Mouse (Mus musculus) MEL (cell line): Measurements from ENCODE around the gene Kdm1a. TPM values are rescaled to one million over a fixed set of nuclear protein-coding genes. Genes with fewer than 3 reads are reported as not detected.

Source experiments
- DNase-seq: peaks from one replicate; pipeline ENCODE4 v3.0.0; 2011; ENCODE audit warnings: low read depth, low spot score
- H3K27ac ChIP-seq: 2 replicates; pipeline ENCODE4 v1.5.1; 2012; ENCODE audit warnings: low read depth, mild to moderate bottlenecking, control low read depth, low read length, moderate library complexity; ENCODE audit not compliant: control insufficient read depth
- H3K27me3 ChIP-seq, 2 experiments: fragments of 150-350 bp in 1 of 2; sonication (generic) in 1 of 2; 2 replicates each; pipeline ENCODE4 v1.6.1; 2012; ENCODE audit warnings: low read length in 2 of 2, mild to moderate bottlenecking in 2 of 2, improper control_type of control experiment in 1 of 2, moderate library complexity in 1 of 2; ENCODE audit not compliant: insufficient read depth in 2 of 2, control insufficient read depth in 1 of 2
- H3K36me3 ChIP-seq, 2 experiments: 2 replicates each; pipeline ENCODE4 v1.6.1; 2012 to 2014; ENCODE audit warnings: low read length in 2 of 2, improper control_type of control experiment in 1 of 2, inconsistent platforms in 1 of 2, mild to moderate bottlenecking in 1 of 2; ENCODE audit not compliant: insufficient read depth in 2 of 2, control insufficient read depth in 1 of 2
- H3K4me1 ChIP-seq, 2 experiments: fragments of 150-350 bp in 1 of 2; sonication (generic) in 1 of 2; 2 replicates each; pipeline ENCODE4 v1.6.1; 2012; ENCODE audit warnings: low read length in 2 of 2, improper control_type of control experiment in 1 of 2, mild to moderate bottlenecking in 1 of 2; ENCODE audit not compliant: insufficient read depth in 2 of 2, control insufficient read depth in 1 of 2
- H3K4me3 ChIP-seq, 2 experiments: fragments of 150-350 bp in 1 of 2; sonication (generic) in 1 of 2; 2 replicates each; pipeline ENCODE4 v1.5.1; 2012; ENCODE audit warnings: low read depth in 2 of 2, low read length in 2 of 2, mild to moderate bottlenecking in 2 of 2, moderate library complexity in 2 of 2, control low read depth in 1 of 2, improper control_type of control experiment in 1 of 2; ENCODE audit not compliant: control insufficient read depth in 1 of 2, insufficient read depth in 1 of 2
- H3K79me2 ChIP-seq: 2 replicates; pipeline ENCODE4 v1.6.1; 2012; ENCODE audit warnings: mild to moderate bottlenecking, low read length, moderate library complexity; ENCODE audit not compliant: control insufficient read depth, poor library complexity, insufficient read depth
- H3K9ac ChIP-seq: 2 replicates; pipeline ENCODE4 v1.6.1; 2012; ENCODE audit warnings: low read depth, mild to moderate bottlenecking, control low read depth, low read length, moderate library complexity; ENCODE audit not compliant: control insufficient read depth, poor library complexity, severe bottlenecking
- H3K9me3 ChIP-seq: fragments of 150-350 bp; sonication (generic); replicated peaks from 2 replicates; pipeline ENCODE4 v1.6.1; 2012; ENCODE audit warnings: mild to moderate bottlenecking, low read length, improper control_type of control experiment, moderate library complexity; ENCODE audit not compliant: insufficient read depth
- CHD2 ChIP-seq: IDR thresholded peaks from 2 replicates; pipeline ENCODE4 v1.6.1; 2011; ENCODE audit warnings: low read length, improper control_type of control experiment
- CTCF ChIP-seq, 3 experiments: IDR thresholded peaks in 2 of 3; conservative IDR thresholded peaks in 1 of 3; 2 replicates each; pipeline ENCODE4 v1.5.1; 2011 to 2012; ENCODE audit warnings: low read length in 3 of 3, low read depth in 2 of 3, mild to moderate bottlenecking in 2 of 3, improper control_type of control experiment in 1 of 3, inconsistent platforms in 1 of 3, mixed read lengths in 1 of 3, moderate library complexity in 1 of 3; ENCODE audit not compliant: control insufficient read depth in 1 of 3, insufficient read depth in 1 of 3, poor library complexity in 1 of 3, severe bottlenecking in 1 of 3
- EP300 ChIP-seq, 2 experiments: IDR thresholded peaks; 2 replicates each; pipeline ENCODE4 v1.6.1; 2011; ENCODE audit warnings: improper control_type of control experiment in 2 of 2, low read length in 2 of 2, low read depth in 1 of 2, mild to moderate bottlenecking in 1 of 2
- ETS1 ChIP-seq: IDR thresholded peaks from 2 replicates; pipeline ENCODE4 v1.6.1; 2012; ENCODE audit warnings: low read depth, mild to moderate bottlenecking, inconsistent platforms, low read length, improper control_type of control experiment, moderate library complexity
- GATA1 ChIP-seq: IDR thresholded peaks from 2 replicates; pipeline ENCODE4 v1.6.1; 2011; ENCODE audit warnings: low read depth, low read length, improper control_type of control experiment
- HCFC1 ChIP-seq: IDR thresholded peaks from 2 replicates; pipeline ENCODE4 v1.6.1; 2012; ENCODE audit warnings: low read depth, mild to moderate bottlenecking, inconsistent platforms, low read length, improper control_type of control experiment, moderate library complexity
- JUND ChIP-seq: IDR thresholded peaks from 2 replicates; pipeline ENCODE4 v1.6.1; 2011; ENCODE audit warnings: low read depth, mild to moderate bottlenecking, improper control_type of control experiment, low read length
- MAFK ChIP-seq: IDR thresholded peaks from 2 replicates; pipeline ENCODE4 v1.6.1; 2011; ENCODE audit warnings: low read depth, mild to moderate bottlenecking, low read length, improper control_type of control experiment, borderline replicate concordance
- MAX ChIP-seq: IDR thresholded peaks from 2 replicates; pipeline ENCODE4 v1.6.1; 2011; ENCODE audit warnings: low read length, improper control_type of control experiment
- MAZ ChIP-seq: IDR thresholded peaks from 2 replicates; pipeline ENCODE4 v1.6.1; 2012; ENCODE audit warnings: low read depth, mild to moderate bottlenecking, inconsistent platforms, low read length, improper control_type of control experiment
- MXI1 ChIP-seq: IDR thresholded peaks from 2 replicates; pipeline ENCODE4 v1.6.1; 2011; ENCODE audit warnings: mild to moderate bottlenecking, low read depth, low read length, improper control_type of control experiment
- MYB ChIP-seq: IDR thresholded peaks from 2 replicates; pipeline ENCODE4 v1.6.1; 2011; ENCODE audit warnings: mild to moderate bottlenecking, low read depth, low read length, improper control_type of control experiment
- MYC ChIP-seq: IDR thresholded peaks from 2 replicates; pipeline ENCODE4 v1.6.1; 2011; ENCODE audit warnings: low read depth, mild to moderate bottlenecking, low read length, improper control_type of control experiment, moderate library complexity
- NELFE ChIP-seq: IDR thresholded peaks from 2 replicates; pipeline ENCODE4 v1.6.1; 2011; ENCODE audit warnings: low read depth, low read length, improper control_type of control experiment
- NRF1 ChIP-seq: IDR thresholded peaks from 2 replicates; pipeline ENCODE4 v1.6.1; 2014; ENCODE audit warnings: low read depth, mild to moderate bottlenecking, inconsistent platforms, low read length, improper control_type of control experiment, moderate library complexity; ENCODE audit not compliant: poor library complexity, insufficient read depth, severe bottlenecking
- POLR2A ChIP-seq, 2 experiments: IDR thresholded peaks; 2 replicates each; pipeline ENCODE4 v1.6.1; 2011 to 2012; ENCODE audit warnings: low read length in 2 of 2, mild to moderate bottlenecking in 2 of 2, control low read depth in 1 of 2, improper control_type of control experiment in 1 of 2, low read depth in 1 of 2, moderate library complexity in 1 of 2; ENCODE audit not compliant: control insufficient read depth in 1 of 2, insufficient read depth in 1 of 2, poor library complexity in 1 of 2
- POLR2AphosphoS2 ChIP-seq: IDR thresholded peaks from 2 replicates; pipeline ENCODE4 v1.6.1; 2011; ENCODE audit warnings: low read length, improper control_type of control experiment
- POLR2AphosphoS5 ChIP-seq: IDR thresholded peaks from 2 replicates; pipeline ENCODE4 v1.6.1; 2012; ENCODE audit warnings: low read depth, borderline replicate concordance, mild to moderate bottlenecking, inconsistent platforms, low read length, moderate library complexity, mixed read lengths
- RAD21 ChIP-seq: IDR thresholded peaks from 2 replicates; pipeline ENCODE4 v1.6.1; 2011; ENCODE audit warnings: mild to moderate bottlenecking, low read depth, low read length, improper control_type of control experiment
- RCOR1 ChIP-seq: IDR thresholded peaks from 2 replicates; pipeline ENCODE4 v1.6.1; 2012; ENCODE audit warnings: low read depth, mild to moderate bottlenecking, inconsistent platforms, low read length, improper control_type of control experiment
- SIN3A ChIP-seq: IDR thresholded peaks from 2 replicates; pipeline ENCODE4 v1.6.1; 2012; ENCODE audit warnings: low read length, improper control_type of control experiment, inconsistent platforms
- SMC3 ChIP-seq: IDR thresholded peaks from 2 replicates; pipeline ENCODE4 v1.6.1; 2011; ENCODE audit warnings: low read depth, low read length, improper control_type of control experiment
- TAL1 ChIP-seq: IDR thresholded peaks from 2 replicates; pipeline ENCODE4 v1.6.1; 2012; ENCODE audit warnings: mild to moderate bottlenecking, inconsistent platforms, low read length, moderate library complexity, mixed read lengths
- TBP ChIP-seq: IDR thresholded peaks from 2 replicates; pipeline ENCODE4 v1.8.0; 2011; ENCODE audit warnings: low read depth, low read length, improper control_type of control experiment
- TCF12 ChIP-seq: IDR thresholded peaks from 2 replicates; pipeline ENCODE4 v1.6.1; 2014; ENCODE audit warnings: low read depth, mild to moderate bottlenecking, inconsistent platforms, low read length, improper control_type of control experiment, moderate library complexity
- USF1 ChIP-seq: IDR thresholded peaks from 2 replicates; pipeline ENCODE4 v1.6.1; 2014; ENCODE audit warnings: low read depth, mild to moderate bottlenecking, inconsistent platforms, low read length, improper control_type of control experiment, moderate library complexity
- ZC3H11A ChIP-seq: IDR thresholded peaks from 2 replicates; pipeline ENCODE4 v1.6.1; 2012; ENCODE audit warnings: low read depth, mild to moderate bottlenecking, inconsistent platforms, low read length, improper control_type of control experiment
- ZKSCAN1 ChIP-seq: IDR thresholded peaks from 2 replicates; pipeline ENCODE4 v1.6.1; 2012; ENCODE audit warnings: low read depth, mild to moderate bottlenecking, inconsistent platforms, low read length, improper control_type of control experiment, moderate library complexity
- ZMIZ1 ChIP-seq: IDR thresholded peaks from 2 replicates; pipeline ENCODE4 v1.6.1; 2012; ENCODE audit warnings: low read depth, mild to moderate bottlenecking, inconsistent platforms, low read length, improper control_type of control experiment, moderate library complexity
- ZNF384 ChIP-seq: IDR thresholded peaks from 2 replicates; pipeline ENCODE4 v1.6.1; 2012; ENCODE audit warnings: low read depth, mild to moderate bottlenecking, inconsistent platforms, low read length, improper control_type of control experiment
- polyA plus RNA-seq, 2 experiments: library from polyadenylated mRNA; stranded (reverse) in 1 of 2; unstranded in 1 of 2; fragments of >175 nt in 1 of 2; fragments of >200 nt in 1 of 2; gene quantifications; 2 replicates each; pipeline versions ENCODE4 v1.2.1 to v1.2.4; 2012; ENCODE audit warnings: low replicate concordance in 2 of 2, low read depth in 1 of 2; ENCODE audit not compliant: insufficient read length in 2 of 2, insufficient read depth in 1 of 2, missing spikeins in 1 of 2
- total RNA-seq: library from RNA; depleted of rRNA; stranded (reverse); fragments of 300-350 nt; gene quantifications from 2 replicates; pipeline ENCODE4 v1.2.3, GENCODE M21; 2012

Kdm1a gene
- total and polyA plus RNA-seq, 3 experiments = 60.7 to 90.1 TPM; not detected in 1

- Histone ChIP-seq H3K36me3 (peaks cover 0 to 6% of the 10 kb centered on the region in 2 experiments; a peak in 2 of 4 replicates), H3K79me2 (peaks cover 2% of the 10 kb centered on the region), H3K27me3 (no peaks in the 10 kb centered on the region), H3K27ac (peak overlapping the region; percentile 99), H3K4me3 (peak overlapping the region; percentile 37 to 74), H3K9me3 (no peaks in the 10 kb centered on the region), H3K4me1 (peaks cover 0 to 25% of the 10 kb centered on the region in 2 experiments; a peak in 2 of 4 replicates), H3K9ac (peak overlapping the region; percentile 75)
- TF ChIP-seq CTCF (IDR thresholded peaks at IDR 0.05 in 2 of 3, conservative IDR thresholded peaks at IDR 0.05 in 1 of 3; ENCODE audit: control insufficient read depth in 1 of 3, insufficient read depth in 1 of 3, low read depth in 2 of 3, low read length in 3 of 3, poor library complexity in 1 of 3, severe bottlenecking in 1 of 3) (no peak), GATA1 (no peak), TBP (no peak), EP300 (IDR thresholded peaks at IDR 0.05; ENCODE audit: low read depth in 1 of 2, low read length in 2 of 2) (no peak; a peak in 1 of 4 replicates), ZNF384 (no peak), JUND (no peak), HCFC1 (no peak), NRF1 (no peak), NELFE (peak; percentile 64), RCOR1 (no peak), MYC (0 out of 2 replicates have a peak, but pooled peaks have one; percentile 15), RAD21 (no peak), ZC3H11A (no peak), MAZ (0 out of 2 replicates have a peak, but pooled peaks have one; percentile 9), POLR2A (IDR thresholded peaks at IDR 0.05; ENCODE audit: control insufficient read depth in 1 of 2, insufficient read depth in 1 of 2, low read depth in 1 of 2, low read length in 2 of 2, poor library complexity in 1 of 2) (0 out of 4 replicates have a peak, but pooled peaks of 1 of the 2 experiments have one; percentile 9), SIN3A (peak; percentile 41), TAL1 (no peak), MYB (no peak), ETS1 (0 out of 2 replicates have a peak, but pooled peaks have one; percentile 7)
- no peak for DNase-seq
Measured at GRCm38 (mm10) chr4:136651882-136652527, 49.5 kb upstream of the Kdm1a start.

DNA sequence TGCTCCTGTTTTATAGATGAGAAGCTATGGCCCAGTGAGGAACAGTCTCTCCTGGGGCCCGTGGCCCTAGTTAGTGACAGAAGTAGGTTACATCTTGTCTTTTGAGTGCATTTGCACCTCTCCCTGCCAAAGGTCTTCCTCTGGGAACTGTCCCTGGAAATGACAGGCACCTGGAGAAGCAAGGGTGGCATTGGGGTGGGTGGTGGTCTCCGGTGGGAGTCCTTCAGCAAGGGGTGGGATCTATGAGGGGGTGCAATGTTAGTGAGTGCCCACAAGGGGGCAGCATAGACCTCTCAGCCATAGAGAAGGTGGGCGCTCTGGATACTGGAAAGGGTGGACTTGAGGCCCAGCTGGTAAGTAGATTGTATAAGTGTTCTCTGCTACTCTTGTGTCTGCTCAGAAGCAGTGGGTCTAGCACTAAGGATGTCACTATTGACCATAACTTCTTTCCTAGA is 48.9 kb upstream of the Kdm1a start:
- peak overlapping the region; percentile 59 for H3K9ac ChIP-seq
- DNase-seq = peak; percentile 88
- H3K9me3 ChIP-seq = no peaks in the 10 kb centered on the region
- peaks cover 2% of the 10 kb centered on the region for H3K79me2 ChIP-seq
- H3K4me1 ChIP-seq = peaks cover 0 to 22% of the 10 kb centered on the region in 2 experiments; a peak in 2 of 4 replicates
- no peaks in the 10 kb centered on the region for H3K27me3 ChIP-seq
- peaks cover 0 to 6% of the 10 kb centered on the region in 2 experiments; a peak in 2 of 4 replicates for H3K36me3 ChIP-seq
- peak overlapping the region; percentile 74 for H3K27ac ChIP-seq
- peak overlapping the region; percentile 30 to 37; a peak in 3 of 4 replicates for H3K4me3 ChIP-seq
- TF ChIP-seq MXI1 (0 out of 2 replicates have a peak, but pooled peaks have one; percentile 13), MAZ (no peak), ZC3H11A (peak; percentile 75), RAD21 (peak; percentile 76), CHD2 (no peak), TBP (no peak), NELFE (no peak), MAFK (no peak), USF1 (no peak), POLR2AphosphoS5 (no peak), SMC3 (peak; percentile 75), TAL1 (peak; percentile 14; the same call in 1 of the 2 replicates), MYC (no peak), GATA1 (0 out of 2 replicates have a peak, but pooled peaks have one; percentile 23), MAX (no peak), POLR2AphosphoS2 (no peak), MYB (no peak), ZKSCAN1 (no peak), TCF12 (no peak), HCFC1 (no peak), ZMIZ1 (no peak)
